Comparison of ENCODE assay signal across 24 mouse cellular contexts in genomic region chr14:101656307-101656706, GRCm38 (mm10). TPM values are rescaled to one million over a fixed set of nuclear protein-coding genes. Genes with fewer than 3 reads are reported as not detected.
DNase-seq lines count a peak whose midpoint lies in the region; ATAC-seq and TF ChIP-seq lines count a peak whose summit lies in the region.
"Had no signal": no experiment of that assay in that cellular context is flagged by ENCODE, and none has a peak within 500 bp of the region (broad histone marks: within the 10 kb centered on the region; RNA-seq: fewer than 3 reads in every experiment).

No protein-coding gene starts in this region.

- no peak overlapping the region for H3K27ac ChIP-seq in liver, embryonic 12.5 days
- no peak overlapping the region for H3K27ac ChIP-seq in liver, embryonic 11.5 days (ENCODE audit: low read depth, low read length)
- H3K27ac ChIP-seq in CH12.LX (ENCODE audit: insufficient read depth, low read depth): peak overlapping the region; percentile 38; the same call in 1 of the 2 replicates
- H3K27ac ChIP-seq: forebrain, embryonic 13.5 days; intestine, embryonic 15.5 days; kidney, postnatal 0 days; limb, embryonic 13.5 days; liver, embryonic 13.5 days; midbrain, embryonic 15.5 days had no signal

- H3K9me3 ChIP-seq in liver, embryonic 12.5 days (replicated peaks): no peaks in the 10 kb centered on the region
- no peaks in the 10 kb centered on the region for H3K9me3 ChIP-seq in liver, embryonic 11.5 days (ENCODE audit: control insufficient read depth, low read length)
- H3K9me3 ChIP-seq in CH12.LX (replicated peaks; ENCODE audit: low read length): no peaks in the 10 kb centered on the region
- H3K9me3 ChIP-seq: forebrain, embryonic 13.5 days; intestine, embryonic 15.5 days; limb, embryonic 13.5 days; liver, embryonic 13.5 days; midbrain, embryonic 15.5 days had no signal

- H3K4me1 ChIP-seq in liver, embryonic 12.5 days: peaks cover 22% of the 10 kb centered on the region
- H3K4me1 ChIP-seq in liver, embryonic 11.5 days (replicated peaks; ENCODE audit: control insufficient read depth, insufficient read depth, low read length): 0 out of 2 replicates have a peak, but pooled peaks cover 3% of the 10 kb centered on the region
- H3K4me1 ChIP-seq in CH12.LX (ENCODE audit: control insufficient read depth in 1 of 2, insufficient read depth in 2 of 2): peaks cover 6 to 47% of the 10 kb centered on the region in 2 experiments; a peak in 2 of 4 replicates
- H3K4me1 ChIP-seq: intestine, embryonic 15.5 days had no signal

- H3K9ac ChIP-seq in liver, embryonic 12.5 days: no peak overlapping the region
- no peak overlapping the region for H3K9ac ChIP-seq in liver, embryonic 11.5 days (ENCODE audit: low read depth, low read length)
- 0 out of 2 replicates have a peak overlapping the region, but pooled peaks have one; percentile 28 for H3K9ac ChIP-seq in CH12.LX (ENCODE audit: insufficient read depth, low read depth)
- H3K9ac ChIP-seq: forebrain, embryonic 13.5 days; intestine, embryonic 15.5 days; limb, embryonic 13.5 days; liver, embryonic 13.5 days; midbrain, embryonic 15.5 days had no signal

- peaks cover 15% of the 10 kb centered on the region for H3K79me2 ChIP-seq in CH12.LX (replicated peaks; ENCODE audit: control insufficient read depth, extremely low read depth, insufficient read depth, poor library complexity, severe bottlenecking)

- H3K4me3 ChIP-seq in liver, embryonic 12.5 days: no peak overlapping the region
- H3K4me3 ChIP-seq in liver, embryonic 11.5 days (ENCODE audit: low read depth, low read length): no peak overlapping the region
- peak overlapping the region; percentile 16 to 82 (median 28) for H3K4me3 ChIP-seq in CH12.LX (replicated peaks in 1 of 3; ENCODE audit: low read depth in 2 of 3, low read length in 2 of 3, poor library complexity in 1 of 3)
- H3K4me3 ChIP-seq: forebrain, embryonic 13.5 days; intestine, embryonic 15.5 days; limb, embryonic 13.5 days; liver, embryonic 13.5 days; midbrain, embryonic 15.5 days had no signal

- in situ Hi-C loops in CH12.LX (cut with MboI; ENCODE audit: low pct_ligation_motif_present, low pct_unique_long_range_greater_than_20kb, low sequenced_read_pairs): no loop called here

- DNase-seq in liver, embryonic 11.5 days (ENCODE audit: low spot score): no peak
- DNase-seq in A20 (ENCODE audit: low read depth, low spot score) (peak; percentile 78), CH12.LX (ENCODE audit: extremely low read depth) (peak; percentile 93), R1 (ENCODE audit: low read depth, low spot score) (peak; percentile 65)
- no peak for DNase-seq in ovary, postnatal 10 days (ENCODE audit: low spot score)
- no peak for DNase-seq in right cerebral cortex, postnatal 25 days
- DNase-seq in frontal cortex, postnatal 36 days (ENCODE audit: low spot score in 2 of 2): no peak
- DNase-seq: adrenal gland, adult 2 months; cerebellum, adult 9-10 months; cerebellum, postnatal 36 days; gastrocnemius, postnatal 14 days; kidney, adult 2 months; kidney, postnatal 4 days; liver, embryonic 13.5 days; lung, adult 18-20 months; lung, postnatal 4 days had no signal

- H3K4me2 ChIP-seq in liver, embryonic 12.5 days: 0 out of 2 replicates have a peak overlapping the region, but pooled peaks have one; percentile 14
- no peak overlapping the region for H3K4me2 ChIP-seq in liver, embryonic 11.5 days
- peak overlapping the region; percentile 78 for H3K4me2 ChIP-seq in CH12.LX (ENCODE audit: insufficient read depth, low read depth, poor library complexity, severe bottlenecking)
- H3K4me2 ChIP-seq: forebrain, embryonic 13.5 days; intestine, embryonic 15.5 days; limb, embryonic 13.5 days; liver, embryonic 13.5 days had no signal

- dilution Hi-C loops in CH12.LX (cut with MboI; ENCODE audit: extremely low pct_ligation_motif_present, extremely low pct_unique_long_range_greater_than_20kb, low sequenced_read_pairs): no loop called here

- TF ChIP-seq POLR2A in CH12.LX (IDR thresholded peaks at IDR 0.05; ENCODE audit: low read depth, low read length): peak; percentile 35; the same call in 1 of the 2 replicates

- no peak for ATAC-seq in liver, embryonic 12.5 days
- ATAC-seq in liver, embryonic 11.5 days (replicated peaks; ENCODE audit: low FRiP score): no peak
- ATAC-seq: forebrain, embryonic 13.5 days; hindbrain, embryonic 16.5 days; intestine, embryonic 15.5 days; lung, postnatal 0 days; midbrain, embryonic 15.5 days had no signal

- 27% methylated on average over 10 of the region's 10 CpGs for WGBS in liver, embryonic 12.5 days (ENCODE audit: insufficient replicate concordance)
- 48% methylated on average over 10 of the region's 10 CpGs for WGBS in liver, embryonic 11.5 days

- peak; percentile 56 for TF ChIP-seq EP300 in CH12.LX (IDR thresholded peaks at IDR 0.05; ENCODE audit: low read length)

- TF ChIP-seq RAD21 in CH12.LX (IDR thresholded peaks at IDR 0.05; ENCODE audit: low read depth, low read length): no peak

- no peak for TF ChIP-seq CTCF in CH12.LX (conservative IDR thresholded peaks at IDR 0.05 in 1 of 2, IDR thresholded peaks at IDR 0.05 in 1 of 2; ENCODE audit: low read depth in 2 of 2, low read length in 2 of 2)

- peaks cover 13% of the 10 kb centered on the region for H3K36me3 ChIP-seq in liver, embryonic 12.5 days
- no peaks in the 10 kb centered on the region for H3K36me3 ChIP-seq in liver, embryonic 11.5 days (ENCODE audit: control insufficient read depth, insufficient read depth, low read length)
- H3K36me3 ChIP-seq in CH12.LX (replicated peaks in 1 of 2; ENCODE audit: control insufficient read depth in 1 of 2, insufficient read depth in 1 of 2, low read length in 1 of 2): peaks cover 0 to 24% of the 10 kb centered on the region in 2 experiments
- H3K36me3 ChIP-seq: intestine, embryonic 15.5 days; midbrain, embryonic 15.5 days had no signal

- no peaks in the 10 kb centered on the region for H3K27me3 ChIP-seq in liver, embryonic 12.5 days (replicated peaks)
- no peaks in the 10 kb centered on the region for H3K27me3 ChIP-seq in liver, embryonic 11.5 days (replicated peaks; ENCODE audit: control insufficient read depth, insufficient read depth, low read length)
- no peaks in the 10 kb centered on the region for H3K27me3 ChIP-seq in CH12.LX (replicated peaks)
- H3K27me3 ChIP-seq: forebrain, embryonic 13.5 days; intestine, embryonic 15.5 days; limb, embryonic 13.5 days; liver, embryonic 13.5 days; midbrain, embryonic 15.5 days had no signal

TF ChIP-seq in CH12.LX, 34 proteins besides CTCF, POLR2A, EP300 and RAD21 (continues in another document):
- no peak for TF ChIP-seq SMC3 (IDR thresholded peaks at IDR 0.05; ENCODE audit: low read depth, low read length)
- TF ChIP-seq ZNF384 (IDR thresholded peaks at IDR 0.05; ENCODE audit: low read depth, low read length): 0 out of 2 replicates have a peak, but pooled peaks have one; percentile 13
- no peak for TF ChIP-seq JUND (conservative IDR thresholded peaks at IDR 0.05; ENCODE audit: low read depth, low read length)
- TF ChIP-seq MYC (IDR thresholded peaks at IDR 0.05; ENCODE audit: low read depth, low read length): peak; percentile 89
- TF ChIP-seq NRF1 (IDR thresholded peaks at IDR 0.05; ENCODE audit: low read depth, low read length): peak; percentile 42; the same call in 1 of the 2 replicates
- peak; percentile 81 for TF ChIP-seq MEF2A (IDR thresholded peaks at IDR 0.05; ENCODE audit: borderline replicate concordance, low read depth, low read length)
- no peak for TF ChIP-seq ZC3H11A (IDR thresholded peaks at IDR 0.05; ENCODE audit: low read depth, low read length)
- TF ChIP-seq TBP (conservative IDR thresholded peaks at IDR 0.05; ENCODE audit: low read depth, low read length): peak; percentile 49; the same call in 1 of the 2 replicates
- peak; percentile 84 for TF ChIP-seq USF1 (IDR thresholded peaks at IDR 0.05; ENCODE audit: low read depth, low read length)
- 0 out of 2 replicates have a peak, but pooled peaks have one; percentile 9 for TF ChIP-seq MAFK (IDR thresholded peaks at IDR 0.05; ENCODE audit: insufficient replicate concordance, low read length)
- TF ChIP-seq GABPA (IDR thresholded peaks at IDR 0.05; ENCODE audit: insufficient replicate concordance, low read depth, low read length): no peak
- TF ChIP-seq NELFE (IDR thresholded peaks at IDR 0.05; ENCODE audit: low read depth, low read length): peak; percentile 39; the same call in 1 of the 2 replicates
- peak; percentile 78; the same call in 1 of the 2 replicates for TF ChIP-seq RCOR1 (conservative IDR thresholded peaks at IDR 0.05; ENCODE audit: low read depth, low read length)
- TF ChIP-seq ZMIZ1 (IDR thresholded peaks at IDR 0.05; ENCODE audit: low read depth, low read length): no peak
- no peak for TF ChIP-seq UBTF (IDR thresholded peaks at IDR 0.05; ENCODE audit: low read depth, low read length)
- 0 out of 2 replicates have a peak, but pooled peaks have one; percentile 69 for TF ChIP-seq CHD1 (IDR thresholded peaks at IDR 0.05; ENCODE audit: low read depth, low read length)
- 0 out of 2 replicates have a peak, but pooled peaks have one; percentile 48 for TF ChIP-seq IRF4 (IDR thresholded peaks at IDR 0.05; ENCODE audit: low read depth, low read length)
- TF ChIP-seq ZKSCAN1 (IDR thresholded peaks at IDR 0.05; ENCODE audit: borderline replicate concordance, low read depth, low read length): no peak
- TF ChIP-seq E2F4 (IDR thresholded peaks at IDR 0.05; ENCODE audit: insufficient replicate concordance, low read depth, low read length): no peak
- TF ChIP-seq PAX5 (IDR thresholded peaks at IDR 0.05; ENCODE audit: low read length): no peak

RNA-seq across cellular contexts. Expression of gene Uchl3, which starts 2.5 kb away (rescaled TPM):
- 108 and 119 TPM in 2 replicates for polyA plus RNA-seq in liver, embryonic 12.5 days (2016; fragmentation: Nextera tagmentation; extraction: Ambion mirVana)
- polyA plus RNA-seq in liver, embryonic 11.5 days (2014; fragmentation: Nextera tagmentation; extraction: Ambion mirVana): 184 and 187 TPM in 2 replicates
- total RNA-seq in CH12.LX (2012; rRNA removed) (101 and 114 TPM in 2 replicates), CH12.LX (2014; rRNA removed) (326 and 362 TPM in 2 replicates)
- polyA plus RNA-seq in CH12.LX (2012; ENCODE audit: insufficient read length, low read depth): 165 and 169 TPM in 2 replicates

RNA-seq across cellular contexts. Expression of gene Commd6, which starts 15.8 kb away (rescaled TPM):
- 61.9 and 64.2 TPM in 2 replicates for polyA plus RNA-seq in liver, embryonic 12.5 days (2016; fragmentation: Nextera tagmentation; extraction: Ambion mirVana)
- 77.6 and 83.5 TPM in 2 replicates for polyA plus RNA-seq in liver, embryonic 11.5 days (2014; fragmentation: Nextera tagmentation; extraction: Ambion mirVana)
- total RNA-seq in CH12.LX (2012; rRNA removed) (53.0 and 56.6 TPM in 2 replicates), CH12.LX (2014; rRNA removed) (125 and 128 TPM in 2 replicates)
- 59.8 and 75.4 TPM in 2 replicates for polyA plus RNA-seq in CH12.LX (2012; ENCODE audit: insufficient read length, low read depth)

RNA-seq across cellular contexts. Expression of gene Tbc1d4, which starts 47.3 kb away (rescaled TPM):
- 3.3 and 3.9 TPM in 2 replicates for polyA plus RNA-seq in liver, embryonic 12.5 days (2016; fragmentation: Nextera tagmentation; extraction: Ambion mirVana)
- polyA plus RNA-seq in liver, embryonic 11.5 days (2014; fragmentation: Nextera tagmentation; extraction: Ambion mirVana): 4.0 and 4.8 TPM in 2 replicates
- total RNA-seq in CH12.LX (2012; rRNA removed) (18.5 and 20.6 TPM in 2 replicates), CH12.LX (2014; rRNA removed) (72.9 and 76.5 TPM in 2 replicates)
- 64.3 and 71.0 TPM in 2 replicates for polyA plus RNA-seq in CH12.LX (2012; ENCODE audit: insufficient read length, low read depth)

Comparison
In these comparisons a context has a peak if more than half of its experiments do, and no peak if none do; other contexts are left out.
1. H3K4me3 ChIP-seq: peak in CH12.LX (3 of 3); none in liver, embryonic 12.5 days (single experiment) and liver, embryonic 11.5 days (single experiment).
2. DNase-seq: peak in A20 (single experiment), CH12.LX (single experiment) and R1 (single experiment); none in liver, embryonic 11.5 days (single experiment), ovary, postnatal 10 days (single experiment), right cerebral cortex, postnatal 25 days (single experiment) and frontal cortex, postnatal 36 days (0 of 2).
3. RNA of gene Tbc1d4, which starts 47.3 kb away (polyA plus RNA-seq): 64.3 to 71.0 TPM in CH12.LX; 4.0 to 4.8 TPM in liver, embryonic 11.5 days and 3.3 to 3.9 TPM in liver, embryonic 12.5 days; every median in the first group is over 10 times any median in the second.